8 mouse cellular contexts compared by ENCODE assay signal in genomic region chr3:95771985-95772384, GRCm38 (mm10). TPM values are rescaled to one million over a fixed set of nuclear protein-coding genes. Genes with fewer than 3 reads are reported as not detected.
DNase-seq lines count a peak whose midpoint lies in the region; ATAC-seq and TF ChIP-seq lines count a peak whose summit lies in the region.

No protein-coding gene starts in this region.

- TF ChIP-seq POLR2A in heart, adult 2 months (IDR thresholded peaks at IDR 0.05; ENCODE audit: insufficient read depth, low read depth, low read length): no peak

- H3K36me3 ChIP-seq in heart, adult 2 months (ENCODE audit: control insufficient read depth, insufficient read depth, low read length): peaks cover 2% of the 10 kb centered on the region
- peaks cover 31% of the 10 kb centered on the region for H3K36me3 ChIP-seq in heart, embryonic 11.5 days (ENCODE audit: control insufficient read depth, insufficient read depth, low read length)
- peaks cover 76% of the 10 kb centered on the region for H3K36me3 ChIP-seq in lung, embryonic 14.5 days (ENCODE audit: insufficient read depth)
- peaks cover 7% of the 10 kb centered on the region for H3K36me3 ChIP-seq in forebrain, embryonic 11.5 days (ENCODE audit: control insufficient read depth, insufficient read depth, low read length)

- DNase-seq in heart, adult 2 months: no peak
- DNase-seq in A20 (ENCODE audit: low read depth, low spot score) (peak; percentile 32), MN1 (ENCODE audit: low spot score) (peak; percentile 50)
- peak; percentile 63 for DNase-seq in lung, embryonic 14.5 days
- DNase-seq in forebrain, embryonic 11.5 days (ENCODE audit: low spot score): no peak
- DNase-seq in layer of hippocampus, postnatal 14 days (ENCODE audit: low spot score in 2 of 2): no peak

- peak; percentile 78 for TF ChIP-seq CTCF in heart, adult 2 months (IDR thresholded peaks at IDR 0.05)
- peak; percentile 70 for TF ChIP-seq CTCF in lung, embryonic 14.5 days (IDR thresholded peaks at IDR 0.05; ENCODE audit: low read depth)

- no peak overlapping the region for H3K4me2 ChIP-seq in heart, embryonic 11.5 days
- H3K4me2 ChIP-seq in lung, embryonic 14.5 days: no peak overlapping the region
- no peak overlapping the region for H3K4me2 ChIP-seq in forebrain, embryonic 11.5 days (ENCODE audit: low read depth, low read length, severe bottlenecking)

- intact Hi-C loops in heart, adult 2 months (cut with DNase I): loop anchor here (1.0 to 2.0 kb wide), 2 partner anchors 140 to 255 kb away; no protein-coding TSS in a partner anchor

- no peaks in the 10 kb centered on the region for H3K4me1 ChIP-seq in heart, adult 2 months (ENCODE audit: control insufficient read depth, insufficient read depth, low read length)
- H3K4me1 ChIP-seq in heart, embryonic 11.5 days (ENCODE audit: control insufficient read depth, insufficient read depth, low read length): no peaks in the 10 kb centered on the region
- no peaks in the 10 kb centered on the region for H3K4me1 ChIP-seq in lung, embryonic 14.5 days (ENCODE audit: insufficient read depth)
- H3K4me1 ChIP-seq in forebrain, embryonic 11.5 days (replicated peaks; ENCODE audit: control insufficient read depth, insufficient read depth, low read length): no peaks in the 10 kb centered on the region

- H3K4me3 ChIP-seq in heart, adult 2 months: no peak overlapping the region
- H3K4me3 ChIP-seq in heart, embryonic 11.5 days (ENCODE audit: low read depth, low read length): no peak overlapping the region
- H3K4me3 ChIP-seq in lung, embryonic 14.5 days (ENCODE audit: low read depth, low read length): no peak overlapping the region
- H3K4me3 ChIP-seq in forebrain, embryonic 11.5 days (ENCODE audit: low read depth, low read length): no peak overlapping the region

- no peak for TF ChIP-seq EP300 in heart, adult 2 months (IDR thresholded peaks at IDR 0.05; ENCODE audit: insufficient read depth, low read depth, low read length)

- H3K27ac ChIP-seq in heart, adult 2 months: no peak overlapping the region
- no peak overlapping the region for H3K27ac ChIP-seq in heart, embryonic 11.5 days (ENCODE audit: low read depth, low read length)
- H3K27ac ChIP-seq in lung, embryonic 14.5 days (ENCODE audit: low read depth): no peak overlapping the region
- H3K27ac ChIP-seq in forebrain, embryonic 11.5 days (ENCODE audit: low read depth, low read length): no peak overlapping the region

- no peaks in the 10 kb centered on the region for H3K79me2 ChIP-seq in heart, adult 2 months (replicated peaks; ENCODE audit: control insufficient read depth, insufficient read depth, low read length)

- no peaks in the 10 kb centered on the region for H3K27me3 ChIP-seq in heart, adult 2 months (ENCODE audit: control insufficient read depth, insufficient read depth, low read length)
- H3K27me3 ChIP-seq in heart, embryonic 11.5 days (ENCODE audit: control insufficient read depth, insufficient read depth, low read length): no peaks in the 10 kb centered on the region
- no peaks in the 10 kb centered on the region for H3K27me3 ChIP-seq in lung, embryonic 14.5 days (ENCODE audit: insufficient read depth, low read length)
- H3K27me3 ChIP-seq in forebrain, embryonic 11.5 days (ENCODE audit: control insufficient read depth, insufficient read depth, low read length): no peaks in the 10 kb centered on the region

- H3K9ac ChIP-seq in heart, adult 2 months (ENCODE audit: low read depth, low read length): no peak overlapping the region
- H3K9ac ChIP-seq in heart, embryonic 11.5 days (ENCODE audit: low read depth, low read length): no peak overlapping the region
- no peak overlapping the region for H3K9ac ChIP-seq in lung, embryonic 14.5 days
- H3K9ac ChIP-seq in forebrain, embryonic 11.5 days (ENCODE audit: low read length): no peak overlapping the region

- H3K9me3 ChIP-seq in heart, embryonic 11.5 days (replicated peaks; ENCODE audit: control insufficient read depth, low read length): no peaks in the 10 kb centered on the region
- H3K9me3 ChIP-seq in lung, embryonic 14.5 days (ENCODE audit: low read depth, low read length): no peaks in the 10 kb centered on the region
- H3K9me3 ChIP-seq in forebrain, embryonic 11.5 days (ENCODE audit: control insufficient read depth, low read length): no peaks in the 10 kb centered on the region

- no peak for ATAC-seq in heart, embryonic 11.5 days (replicated peaks; ENCODE audit: insufficient number of reproducible peaks, low FRiP score, low TSS enrichment)
- no peak for ATAC-seq in lung, embryonic 14.5 days (ENCODE audit: insufficient read depth)
- ATAC-seq in monocyte, adult 5-6 weeks (replicated peaks; ENCODE audit: insufficient number of reproducible peaks, low FRiP score, low TSS enrichment, poor library complexity, severe bottlenecking): no peak
- ATAC-seq in forebrain, embryonic 11.5 days (replicated peaks; ENCODE audit: low FRiP score): no peak

RNA-seq across cellular contexts. Expression of gene Tars2, which starts 12.0 kb away (rescaled TPM):
- 10 to 100 TPM; 42.1 to 45.3 TPM for total RNA-seq in heart, adult 2 months (2021)
- polyA plus RNA-seq in heart, adult 2 months (2012; rRNA removed): 31.3 and 54.4 TPM in 2 replicates
- 42.2 and 46.1 TPM in 2 replicates for polyA plus RNA-seq in heart, embryonic 11.5 days (2014; fragmentation: Nextera tagmentation; extraction: Ambion mirVana)
- 47.5 and 52.3 TPM in 2 replicates for polyA plus RNA-seq in lung, embryonic 14.5 days (2014; fragmentation: Nextera tagmentation; extraction: Ambion mirVana)
- 15.4 to 29.0 TPM (median 21.4 TPM) in 3 replicates for total RNA-seq in monocyte, adult 5-6 weeks (2017)
- polyA plus RNA-seq in forebrain, embryonic 11.5 days (2014; fragmentation: Nextera tagmentation; extraction: Ambion mirVana): 54.9 and 61.6 TPM in 2 replicates
- 10 to 100 TPM; 39.9 to 40.0 TPM for total RNA-seq in layer of hippocampus, postnatal 14 days (2021)

RNA-seq across cellular contexts. Expression of gene Ecm1, which starts 32.6 kb away (rescaled TPM):
- 10 to 100 TPM; 54.4 to 61.9 TPM for total RNA-seq in heart, adult 2 months (2021)
- polyA plus RNA-seq in heart, adult 2 months (2012; rRNA removed): 173 and 200 TPM in 2 replicates
- polyA plus RNA-seq in heart, embryonic 11.5 days (2014; fragmentation: Nextera tagmentation; extraction: Ambion mirVana): 85.0 and 86.7 TPM in 2 replicates
- 23.5 and 27.7 TPM in 2 replicates for polyA plus RNA-seq in lung, embryonic 14.5 days (2014; fragmentation: Nextera tagmentation; extraction: Ambion mirVana)
- 1.6 to 7.1 TPM in 2 of 3 replicates, not detected in the other for total RNA-seq in monocyte, adult 5-6 weeks (2017)
- 17.2 and 19.4 TPM in 2 replicates for polyA plus RNA-seq in forebrain, embryonic 11.5 days (2014; fragmentation: Nextera tagmentation; extraction: Ambion mirVana)
- 10 to 100 TPM; 12.2 to 13.7 TPM for total RNA-seq in layer of hippocampus, postnatal 14 days (2021)

RNA-seq across cellular contexts. Expression of gene Rprd2, which starts 46.7 kb away (rescaled TPM):
- 10 to 100 TPM; 35.5 to 47.7 TPM for total RNA-seq in heart, adult 2 months (2021)
- 12.1 and 13.9 TPM in 2 replicates for polyA plus RNA-seq in heart, adult 2 months (2012; rRNA removed)
- polyA plus RNA-seq in heart, embryonic 11.5 days (2014; fragmentation: Nextera tagmentation; extraction: Ambion mirVana): 20.5 and 25.0 TPM in 2 replicates
- 23.8 and 24.1 TPM in 2 replicates for polyA plus RNA-seq in lung, embryonic 14.5 days (2014; fragmentation: Nextera tagmentation; extraction: Ambion mirVana)
- 47.5 to 52.2 TPM (median 48.5 TPM) in 3 replicates for total RNA-seq in monocyte, adult 5-6 weeks (2017)
- 23.8 and 24.6 TPM in 2 replicates for polyA plus RNA-seq in forebrain, embryonic 11.5 days (2014; fragmentation: Nextera tagmentation; extraction: Ambion mirVana)
- total RNA-seq in layer of hippocampus, postnatal 14 days (2021): 10 to 100 TPM; 60.4 to 63.5 TPM

Comparison
In these comparisons a context has a peak if more than half of its experiments do, and no peak if none do; other contexts are left out.
1. DNase-seq: peak in A20 (single experiment), MN1 (single experiment) and lung, embryonic 14.5 days (single experiment); none in heart, adult 2 months (0 of 2), forebrain, embryonic 11.5 days (single experiment) and layer of hippocampus, postnatal 14 days (0 of 2).